Mouse (Mus musculus) neural tube, embryonic 15.5 days (tissue): ENCODE data around the gene Pilra. TPM values are rescaled to one million over a fixed set of nuclear protein-coding genes. Genes with fewer than 3 reads are reported as not detected.
"Not testable (repeated sequence)": the region's sequence is repeated elsewhere in the genome, so short reads cannot be mapped to it uniquely, and the experiment has no call there.

Experiments
- ATAC-seq: fragments of 200-750 bp; cut with Nextera tagmentation; 2 replicates; pipeline ENCODE4 v1.8.0; 2017; ENCODE audit warnings: mild to moderate bottlenecking, moderate TSS enrichment, moderate library complexity; ENCODE audit not compliant: low FRiP score
- H3K27ac ChIP-seq: fragments of 300-500 bp; sonication (generic); replicated peaks from 2 replicates; pipeline ENCODE4 v1.5.1; 2015; ENCODE audit warnings: mild to moderate bottlenecking, inconsistent platforms
- H3K27me3 ChIP-seq: fragments of 300-500 bp; sonication (generic); replicated peaks from 2 replicates; pipeline ENCODE4 v1.6.1; 2015; ENCODE audit warnings: inconsistent platforms
- H3K36me3 ChIP-seq: fragments of 300-500 bp; sonication (generic); 2 replicates; pipeline ENCODE4 v1.6.1; 2015; ENCODE audit warnings: inconsistent platforms
- H3K4me1 ChIP-seq: fragments of 300-500 bp; sonication (generic); 2 replicates; pipeline ENCODE4 v1.6.1; 2015; ENCODE audit warnings: inconsistent platforms
- H3K4me2 ChIP-seq: fragments of 300-500 bp; sonication (generic); 2 replicates; pipeline ENCODE4 v1.6.1; 2015; ENCODE audit warnings: inconsistent platforms, mild to moderate bottlenecking, moderate library complexity
- H3K4me3 ChIP-seq: fragments of 300-500 bp; sonication (generic); replicated peaks from 2 replicates; pipeline ENCODE4 v1.5.1; 2015; ENCODE audit warnings: mild to moderate bottlenecking, inconsistent platforms
- H3K9ac ChIP-seq: fragments of 300-500 bp; sonication (generic); replicated peaks from 2 replicates; pipeline ENCODE4 v1.6.1; 2015; ENCODE audit warnings: mild to moderate bottlenecking, inconsistent platforms
- H3K9me3 ChIP-seq: fragments of 300-500 bp; sonication (generic); replicated peaks from 2 replicates; pipeline ENCODE4 v1.6.1; 2016; ENCODE audit warnings: inconsistent platforms
- WGBS: fragments of 180-500 bp; shearing (Covaris S2); methylation state at CpG from one replicate; pipeline ENCODE4 v1.1.7; 2015; ENCODE audit warnings: mixed read lengths; 5-methylcytosine and 5-hydroxymethylcytosine counted together
- polyA plus RNA-seq: library from polyadenylated mRNA; unstranded; fragments of >200 nt; fragmentation: Nextera tagmentation; extraction: Ambion mirVana; gene quantifications from 2 replicates; pipeline ENCODE4 v1.2.1, GENCODE M21; 2015

Gene Pilra
- polyA plus RNA-seq, 1 experiment from 2014 or later = 0.31 TPM

GRCm38 (mm10) chr5:137850313-137850712 lies 14.2 kb upstream of the Pilra start:
- H3K4me2 ChIP-seq, H3K9ac ChIP-seq, H3K36me3 ChIP-seq, H3K9me3 ChIP-seq, H3K27ac ChIP-seq, H3K4me1 ChIP-seq, H3K4me3 ChIP-seq, H3K27me3 ChIP-seq, ATAC-seq: not testable (repeated sequence)
- 91% methylated on average over 1 of the region's 1 CpGs for WGBS

- H3K4me3 ChIP-seq, ATAC-seq, H3K9me3 ChIP-seq, H3K4me1 ChIP-seq, H3K27ac ChIP-seq, H3K36me3 ChIP-seq, H3K4me2 ChIP-seq, H3K9ac ChIP-seq, H3K27me3 ChIP-seq: not testable (repeated sequence)
Observed at GRCm38 (mm10) chr5:137837110-137837509, 1.0 kb upstream of the Pilra start.

DNA sequence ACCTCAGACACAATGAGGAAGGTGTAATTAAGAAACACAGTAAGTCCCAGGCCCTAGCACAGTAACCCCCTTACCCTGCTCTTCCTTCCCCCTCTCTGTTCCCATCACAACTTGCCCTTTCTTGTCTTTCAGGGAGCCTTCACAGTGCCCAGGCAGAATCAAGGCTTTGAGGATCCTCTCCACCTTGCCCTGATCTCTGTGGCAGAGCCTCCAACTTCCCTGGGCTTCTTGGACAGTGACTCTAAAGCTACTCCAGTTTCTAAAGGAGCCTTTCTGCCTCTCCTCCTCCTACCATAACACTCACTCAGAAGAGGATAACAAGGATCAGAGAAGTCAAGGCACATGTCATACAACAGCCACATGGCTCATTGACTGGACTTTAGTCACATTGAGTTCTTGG lies 530 bp upstream of the Pilra start:
- Histone ChIP-seq H3K4me2 (no peak overlapping the region), H3K9me3 (no peaks in the 10 kb centered on the region), H3K9ac (no peak overlapping the region), H3K4me3 (no peak overlapping the region), H3K36me3 (no peaks in the 10 kb centered on the region), H3K4me1 (no peaks in the 10 kb centered on the region), H3K27me3 (no peaks in the 10 kb centered on the region), H3K27ac (no peak overlapping the region)
- no peak for ATAC-seq

DNA sequence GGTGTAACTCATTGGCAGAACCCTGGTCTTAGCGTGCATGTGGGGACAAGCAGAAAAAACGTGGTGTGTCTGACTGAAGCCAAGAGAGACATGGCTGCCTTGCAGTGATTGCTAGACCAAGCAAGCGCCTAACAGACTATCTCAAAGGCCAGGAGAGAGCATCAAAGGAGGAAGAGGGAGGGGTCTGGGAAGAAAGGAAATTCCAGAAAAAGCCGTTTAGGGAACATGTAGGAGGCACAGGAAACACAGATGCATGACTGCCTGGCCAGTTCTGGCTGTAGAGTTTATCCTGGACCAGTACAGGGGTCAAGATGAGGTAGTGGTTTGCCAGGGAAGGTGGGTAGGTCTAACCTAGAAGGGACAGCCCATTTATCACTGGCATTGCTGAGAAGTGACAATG lies 2.6 kb downstream of the Pilra start:
- Histone ChIP-seq H3K4me2 (no peak overlapping the region), H3K4me3 (no peak overlapping the region), H3K4me1 (no peaks in the 10 kb centered on the region), H3K27me3 (no peaks in the 10 kb centered on the region), H3K9me3 (no peaks in the 10 kb centered on the region), H3K27ac (no peak overlapping the region), H3K9ac (no peak overlapping the region), H3K36me3 (no peaks in the 10 kb centered on the region)
- WGBS = 74% methylated on average over 4 of the region's 4 CpGs
- ATAC-seq = no peak

DNA sequence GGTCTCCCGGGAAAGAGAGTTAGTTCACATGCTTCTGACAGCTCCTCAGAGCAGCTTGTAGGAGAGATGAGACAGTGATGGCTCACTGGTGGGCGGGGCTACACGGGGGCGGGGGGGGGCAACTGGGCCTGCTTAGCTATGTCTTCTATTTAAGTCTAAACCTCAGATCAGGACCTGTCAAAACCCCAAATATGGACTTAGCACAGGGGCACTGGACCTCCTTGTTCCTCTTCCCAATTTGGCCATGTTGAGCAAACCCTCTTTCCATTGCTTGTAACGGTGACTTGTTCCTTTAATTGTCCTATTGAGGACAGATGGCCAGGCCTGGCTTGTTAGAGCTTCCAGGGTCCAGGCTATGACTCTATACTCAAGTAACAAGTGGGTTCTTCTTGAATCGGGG lies 4.6 kb downstream of the Pilra start:
- Histone ChIP-seq H3K27me3 (no peaks in the 10 kb centered on the region), H3K4me2 (no peak overlapping the region), H3K9ac (no peak overlapping the region), H3K9me3 (no peaks in the 10 kb centered on the region), H3K36me3 (no peaks in the 10 kb centered on the region), H3K27ac (no peak overlapping the region), H3K4me3 (no peak overlapping the region), H3K4me1 (no peaks in the 10 kb centered on the region)
- no peak for ATAC-seq
- whole genome bisulfite sequencing = 81% methylated on average over 6 of the region's 6 CpGs

DNA sequence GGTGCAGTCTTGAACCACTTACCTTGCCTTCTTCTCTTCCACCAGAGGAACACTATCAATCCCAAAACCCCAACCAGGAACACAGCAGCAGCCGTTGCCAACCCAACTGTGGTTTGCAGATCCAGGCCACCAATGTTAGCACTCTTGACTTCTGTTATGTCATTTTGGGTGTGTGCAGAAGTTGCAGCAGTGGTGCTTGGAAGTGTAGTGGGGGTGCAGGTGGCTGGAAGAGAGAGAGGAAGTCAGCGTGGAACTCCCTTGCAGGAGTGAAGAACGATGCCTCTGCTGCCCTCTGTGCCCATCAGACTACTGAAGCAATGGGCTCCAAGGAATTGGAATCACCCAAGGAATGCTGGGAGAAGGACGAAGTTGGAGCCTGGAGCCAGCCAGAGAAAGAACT lies 5.0 kb downstream of the Pilra start:
- no peaks in the 10 kb centered on the region for H3K27me3 ChIP-seq
- 85% methylated on average over 4 of the region's 4 CpGs for WGBS
- no peaks in the 10 kb centered on the region for H3K36me3 ChIP-seq
- H3K4me1 ChIP-seq = no peaks in the 10 kb centered on the region
- no peak overlapping the region for H3K4me3 ChIP-seq
- H3K9ac ChIP-seq = no peak overlapping the region
- no peak overlapping the region for H3K4me2 ChIP-seq
- no peak for ATAC-seq
- no peak overlapping the region for H3K27ac ChIP-seq
- no peaks in the 10 kb centered on the region for H3K9me3 ChIP-seq

DNA sequence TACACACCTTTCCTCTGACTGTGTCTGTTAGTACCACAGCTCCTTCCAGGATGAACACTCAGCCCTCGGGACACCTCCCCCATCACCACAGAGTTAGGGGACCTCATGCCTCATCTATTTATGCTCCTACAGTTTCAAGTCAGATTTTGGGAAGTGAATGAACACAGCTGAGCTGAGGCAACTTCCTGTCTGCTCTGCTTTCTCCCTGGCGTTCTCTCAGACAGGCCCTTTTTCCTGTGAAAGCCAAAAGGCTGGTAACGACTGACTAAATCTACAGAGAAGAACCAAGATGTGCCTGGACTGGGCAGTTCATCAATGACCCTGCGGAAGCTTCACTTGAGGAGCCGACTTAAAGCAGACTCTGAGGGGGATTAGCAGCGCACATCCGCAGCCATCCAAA lies 5.8 kb downstream of the Pilra start:
- Histone ChIP-seq H3K9me3 (no peaks in the 10 kb centered on the region), H3K27me3 (no peaks in the 10 kb centered on the region), H3K4me2 (no peak overlapping the region), H3K9ac (no peak overlapping the region), H3K4me3 (no peak overlapping the region), H3K27ac (no peak overlapping the region), H3K36me3 (no peaks in the 10 kb centered on the region), H3K4me1 (no peaks in the 10 kb centered on the region)
- 89% methylated on average over 7 of the region's 7 CpGs for WGBS
- ATAC-seq = no peak

- no peaks in the 10 kb centered on the region for H3K9me3 ChIP-seq
- H3K9ac ChIP-seq = no peak overlapping the region
- 85% methylated on average over 6 of the region's 6 CpGs for WGBS
- H3K27me3 ChIP-seq = no peaks in the 10 kb centered on the region
- no peak overlapping the region for H3K4me3 ChIP-seq
- no peaks in the 10 kb centered on the region for H3K36me3 ChIP-seq
- no peak for ATAC-seq
- H3K4me1 ChIP-seq = no peaks in the 10 kb centered on the region
- H3K27ac ChIP-seq = no peak overlapping the region
- H3K4me2 ChIP-seq = no peak overlapping the region
Observed at GRCm38 (mm10) chr5:137828694-137829093, 7.4 kb downstream of the Pilra start.

GRCm38 (mm10) chr5:137826421-137826820 lies 9.7 kb downstream of the Pilra start:
- H3K36me3 ChIP-seq = no peaks in the 10 kb centered on the region
- ATAC-seq = no peak
- H3K4me3 ChIP-seq = no peak overlapping the region
- no peaks in the 10 kb centered on the region for H3K9me3 ChIP-seq
- 69% methylated on average over 7 of the region's 7 CpGs for WGBS
- no peak overlapping the region for H3K4me2 ChIP-seq
- H3K27me3 ChIP-seq = no peaks in the 10 kb centered on the region
- no peaks in the 10 kb centered on the region for H3K4me1 ChIP-seq
- no peak overlapping the region for H3K9ac ChIP-seq
- no peak overlapping the region for H3K27ac ChIP-seq

GRCm38 (mm10) chr5:137825971-137826370 lies 10.1 kb downstream of the Pilra start:
- Histone ChIP-seq H3K9ac (no peak overlapping the region), H3K9me3 (no peaks in the 10 kb centered on the region), H3K4me1 (no peaks in the 10 kb centered on the region), H3K27me3 (no peaks in the 10 kb centered on the region), H3K36me3 (no peaks in the 10 kb centered on the region), H3K4me2 (no peak overlapping the region), H3K27ac (no peak overlapping the region), H3K4me3 (no peak overlapping the region)
- no peak for ATAC-seq
- WGBS = 90% methylated on average over 2 of the region's 2 CpGs

DNA sequence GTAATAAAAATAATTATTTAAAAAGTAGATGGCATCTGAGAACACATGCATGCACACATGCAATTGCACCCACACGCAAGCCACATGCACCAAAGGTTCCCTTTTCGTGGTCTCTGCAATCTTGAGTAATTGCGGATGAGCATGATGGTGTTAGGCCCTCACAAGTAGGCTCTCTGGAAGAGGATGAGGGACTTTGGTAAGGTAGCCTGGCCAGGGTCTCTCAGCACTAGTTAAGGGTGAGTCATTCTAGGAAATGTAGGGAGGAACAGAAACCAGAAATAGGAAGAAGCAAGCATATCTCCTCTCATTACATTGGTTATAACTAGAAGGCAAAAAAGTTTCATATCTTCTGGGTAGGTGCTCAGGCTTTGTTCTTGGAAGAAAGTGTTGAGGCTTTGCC lies 11.1 kb downstream of the Pilra start:
- WGBS = 95% methylated on average over 3 of the region's 3 CpGs
- H3K9me3 ChIP-seq = no peaks in the 10 kb centered on the region

GRCm38 (mm10) chr5:137823455-137824045 lies 12.5 kb downstream of the Pilra start:
- Histone ChIP-seq H3K9ac (no peak overlapping the region), H3K4me1 (no peaks in the 10 kb centered on the region), H3K9me3 (no peaks in the 10 kb centered on the region), H3K27ac (no peak overlapping the region), H3K4me3 (no peak overlapping the region), H3K27me3 (no peaks in the 10 kb centered on the region), H3K4me2 (no peak overlapping the region), H3K36me3 (no peaks in the 10 kb centered on the region)
- 89% methylated on average over 6 of the region's 6 CpGs for WGBS
- no peak for ATAC-seq

More for the DNA sequence above, 11.1 kb downstream of the Pilra start:
- Histone ChIP-seq H3K4me1 (no peaks in the 10 kb centered on the region), H3K36me3 (no peaks in the 10 kb centered on the region), H3K9ac (no peak overlapping the region), H3K4me2 (no peak overlapping the region), H3K27me3 (no peaks in the 10 kb centered on the region), H3K4me3 (no peak overlapping the region), H3K27ac (no peak overlapping the region)
- ATAC-seq = no peak

GRCm38 (mm10) chr5:137822602-137823001 lies 13.5 kb downstream of the Pilra start:
- no peaks in the 10 kb centered on the region for H3K4me1 ChIP-seq
- H3K4me3 ChIP-seq = no peak overlapping the region
- H3K9ac ChIP-seq = no peak overlapping the region
- H3K4me2 ChIP-seq = no peak overlapping the region
- H3K9me3 ChIP-seq = no peaks in the 10 kb centered on the region
- WGBS = 89% methylated on average over 1 of the region's 1 CpGs
- no peaks in the 10 kb centered on the region for H3K27me3 ChIP-seq
- no peak for ATAC-seq
- no peaks in the 10 kb centered on the region for H3K36me3 ChIP-seq
- H3K27ac ChIP-seq = no peak overlapping the region
